Mouse (Mus musculus) frontal cortex, postnatal 25 days (tissue): ENCODE measurements around the gene Adamts2.

Experiments
- DNase-seq, 2 experiments: peaks; one replicate each; pipeline ENCODE4 v3.0.0; 2022; ENCODE audit warnings: low spot score in 2 of 2

Adamts2 gene

GRCm38 (mm10) chr11:50734129-50734528 lies 132.2 kb downstream of the Adamts2 start:
- DNase-seq, result no peak

- DNase-seq, result no peak
These were observed 134.7 kb downstream of the Adamts2 start for GRCm38 (mm10) chr11:50736548-50736947.

- no peak for DNase-seq
These were observed 136.6 kb downstream of the Adamts2 start for GRCm38 (mm10) chr11:50738436-50738835.

- no peak for DNase-seq
These were observed 137.6 kb downstream of the Adamts2 start for GRCm38 (mm10) chr11:50739453-50739852.

GRCm38 (mm10) chr11:50742146-50742545 lies 140.3 kb downstream of the Adamts2 start:
- DNase-seq, result no peak

- peak in 1 of 2 experiments; percentile 23 for DNase-seq
These were observed 143.1 kb downstream of the Adamts2 start for GRCm38 (mm10) chr11:50744971-50745370.

GRCm38 (mm10) chr11:50746508-50746907 lies 144.6 kb downstream of the Adamts2 start:
- DNase-seq, result no peak

- DNase-seq, result no peak
These were observed 149.2 kb downstream of the Adamts2 start for GRCm38 (mm10) chr11:50750983-50751585.

- DNase-seq, result no peak
These were observed 155.9 kb downstream of the Adamts2 start for GRCm38 (mm10) chr11:50757741-50758140.

- no peak for DNase-seq
These were observed 164.6 kb downstream of the Adamts2 start for GRCm38 (mm10) chr11:50766461-50766860.

- peak in 1 of 2 experiments; percentile 21 for DNase-seq
These were observed 165.2 kb downstream of the Adamts2 start for GRCm38 (mm10) chr11:50767039-50767438.

GRCm38 (mm10) chr11:50768995-50769749 lies 167.3 kb downstream of the Adamts2 start:
- DNase-seq, result peak; percentile 88 to 92

- DNase-seq, result no peak
These were observed 169.1 kb downstream of the Adamts2 start for GRCm38 (mm10) chr11:50771006-50771405.

GRCm38 (mm10) chr11:50797674-50798073 lies 195.8 kb downstream of the Adamts2 start:
- DNase-seq, result no peak

- no peak for DNase-seq
These were observed 197.0 kb downstream of the Adamts2 start for GRCm38 (mm10) chr11:50798836-50799235.

GRCm38 (mm10) chr11:50814233-50814632 lies 212.3 kb downstream of the Adamts2 start:
- no peak for DNase-seq

- no peak for DNase-seq
These were observed 224.3 kb downstream of the Adamts2 start for GRCm38 (mm10) chr11:50826214-50826613.

GRCm38 (mm10) chr11:50827010-50827953 lies 225.4 kb downstream of the Adamts2 start, which contains the start of gene Zfp354c:
Zfp354c (minus strand) TSS chr11:50827724.
- DNase-seq, result peak; percentile 76 to 87

GRCm38 (mm10) chr11:50835727-50836126 lies 233.8 kb downstream of the Adamts2 start:
- DNase-seq, result no peak

- DNase-seq, result peak; percentile 94
These were observed 239.3 kb downstream of the Adamts2 start, which contains the start of gene Zfp879 for GRCm38 (mm10) chr11:50841023-50841735. Zfp879 (minus strand) TSS chr11:50841552.

- DNase-seq, result no peak
These were observed 244.1 kb downstream of the Adamts2 start for GRCm38 (mm10) chr11:50845951-50846350.
